Mouse (Mus musculus) monocyte, adult 2 months (primary cell): Measurements from ENCODE around the gene Snx15.

Experiments
- DNase-seq, 2 experiments: peaks; one replicate each; pipeline ENCODE4 v3.0.0; 2022; ENCODE audit warnings: low spot score in 2 of 2, low read depth in 1 of 2

Snx15 gene

DNA sequence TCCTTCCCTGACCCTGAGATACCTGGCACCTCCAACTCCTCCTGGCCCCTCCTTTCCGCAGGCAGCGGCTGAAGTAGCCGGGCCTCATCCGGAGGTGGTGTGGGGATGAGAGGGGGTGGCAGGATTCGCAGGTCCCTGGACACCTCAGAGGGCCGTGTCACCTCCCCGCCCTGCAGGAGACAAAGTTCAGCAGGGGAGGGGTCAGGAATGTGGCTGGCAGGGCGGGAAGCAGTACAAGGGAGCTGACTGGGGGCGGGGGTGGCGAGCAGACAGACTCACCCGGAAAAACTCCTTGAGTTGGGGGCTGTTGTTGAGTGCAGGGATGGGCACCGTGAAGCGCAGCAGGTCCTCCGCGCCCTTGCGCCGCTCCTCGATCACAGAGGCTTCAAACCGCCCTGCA is 6.3 kb downstream of the Snx15 start:
- DNase-seq = no peak

DNA sequence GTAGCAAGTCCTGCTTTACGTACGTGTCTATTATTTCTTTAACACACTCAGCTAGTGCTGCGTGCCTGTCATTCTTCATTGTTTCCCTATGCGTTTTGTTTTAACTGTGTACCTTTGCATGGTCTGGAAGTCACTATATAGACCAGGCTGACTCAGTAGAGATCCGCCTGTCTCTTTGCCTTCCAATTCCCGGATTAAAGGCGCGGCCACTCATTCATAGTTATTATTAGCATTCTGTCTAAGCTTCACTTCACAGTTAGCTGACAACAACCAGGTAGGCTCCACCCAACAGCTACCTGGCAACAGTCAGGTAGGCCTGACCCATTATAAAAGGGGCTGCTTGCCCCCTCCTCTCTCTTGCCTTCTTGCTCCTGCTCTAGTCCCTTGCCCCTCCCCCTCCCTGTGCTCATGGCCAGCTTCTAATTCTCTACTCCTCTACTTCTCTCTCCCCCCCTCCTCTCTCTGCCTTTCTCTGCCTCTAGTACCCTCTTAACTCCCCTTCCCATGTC is 9.4 kb downstream of the Snx15 start:
- DNase-seq = no peak

DNA sequence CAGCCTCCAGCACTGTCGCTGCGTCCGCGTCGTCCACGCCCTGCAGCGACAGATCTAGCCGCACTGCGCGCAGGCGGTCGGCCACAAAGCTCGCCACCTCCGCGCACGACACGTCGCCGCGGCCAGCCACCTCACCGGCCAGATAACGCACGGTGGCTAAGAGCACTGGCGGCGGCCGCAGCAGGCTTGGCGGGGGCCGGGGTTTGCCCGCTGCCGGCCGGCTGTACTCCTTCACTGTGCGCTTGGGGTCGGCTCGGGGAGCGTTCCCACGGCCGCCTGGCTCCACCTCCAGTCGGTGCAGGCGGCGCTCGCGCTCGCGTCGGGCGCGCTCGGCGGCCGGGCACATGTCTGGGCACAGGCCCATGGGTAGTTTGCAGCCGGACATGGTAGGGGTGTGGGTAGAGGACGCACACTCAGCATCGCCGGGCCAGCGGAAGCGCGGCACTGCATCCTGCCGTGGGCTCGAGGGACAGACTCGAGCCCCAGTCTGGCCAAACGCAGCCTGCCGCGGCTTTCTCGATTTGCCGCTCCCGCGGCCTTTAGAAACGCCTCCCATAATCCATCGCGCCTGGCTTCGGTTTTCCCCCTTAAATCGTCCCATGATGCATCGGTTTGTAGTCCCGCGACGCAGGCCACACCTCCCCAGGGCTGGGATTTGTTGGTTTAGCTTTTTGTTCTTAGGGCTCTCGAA is 10.0 kb downstream of the Snx15 start, which contains the start of gene Sac3d1:
Gene Sac3d1 (minus strand): TSS at position 665 of the 691 bp plus-strand sequence.
- DNase-seq = peak; percentile 53 to 70

DNA sequence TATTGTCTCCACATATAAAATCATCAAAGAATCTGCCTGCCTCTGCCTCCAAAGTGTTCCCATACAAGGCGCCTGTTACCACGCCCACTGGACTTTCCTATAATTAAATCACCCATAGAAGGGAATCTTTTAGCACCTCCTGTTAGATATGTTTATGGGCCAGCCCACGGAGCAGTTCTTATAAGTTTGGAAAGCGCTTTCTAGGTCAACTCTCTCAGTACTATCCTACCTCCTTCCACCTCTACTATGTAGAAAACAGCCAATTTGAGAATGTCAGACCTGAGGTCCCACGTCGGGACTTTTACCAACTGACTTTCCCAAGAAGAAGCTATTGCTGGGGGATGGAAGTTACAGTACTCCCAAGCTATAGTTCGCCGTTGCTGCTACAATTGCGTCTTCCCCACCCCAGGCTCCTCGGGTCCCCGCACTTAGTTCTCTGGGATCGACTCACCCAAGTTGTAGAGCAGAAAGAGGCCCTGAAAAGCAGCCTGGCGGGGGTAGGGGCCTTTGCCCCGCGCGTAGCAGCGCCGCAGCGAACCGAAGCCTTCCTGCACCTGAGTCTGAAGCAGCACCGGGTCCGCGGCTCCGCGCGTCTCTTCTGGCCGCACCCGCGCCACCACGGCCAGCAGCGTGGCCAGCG is 10.6 kb downstream of the Snx15 start:
- DNase-seq = no peak

DNA sequence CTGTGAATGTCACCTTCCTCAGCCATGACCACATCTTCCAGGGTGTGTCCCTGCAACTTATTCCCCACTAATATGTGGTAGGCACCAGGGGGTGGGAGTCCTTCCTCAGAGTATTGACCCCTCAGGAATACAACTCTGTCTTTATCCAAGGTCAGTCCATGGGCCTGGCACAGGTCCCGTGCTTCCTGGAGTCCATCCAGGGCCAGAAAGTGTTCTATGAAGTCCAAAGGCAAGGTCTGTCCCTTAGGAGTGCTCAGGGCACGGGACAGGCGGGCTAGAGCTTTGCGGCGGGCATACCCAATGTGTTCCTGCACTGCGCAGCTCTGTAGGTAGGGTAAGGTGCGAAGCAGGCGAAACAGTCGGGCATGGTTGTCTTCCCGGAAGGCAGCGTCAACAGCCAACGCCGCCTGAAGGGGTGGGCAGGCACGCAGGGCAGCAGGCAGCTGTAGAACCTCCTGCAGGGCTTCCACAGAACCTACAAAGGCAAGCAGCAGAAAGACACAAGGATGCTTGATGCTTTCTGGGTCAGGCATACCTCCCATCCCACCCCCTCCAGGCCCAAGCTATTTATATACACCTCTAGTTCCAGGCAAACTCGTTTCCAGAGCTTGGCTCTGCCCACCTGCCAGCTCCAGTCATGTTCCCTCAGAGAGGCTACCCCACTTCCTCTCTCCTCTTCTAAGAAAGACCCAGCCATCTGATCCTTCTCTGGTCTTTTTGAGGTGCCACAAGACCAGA is 11.8 kb downstream of the Snx15 start:
- no peak for DNase-seq

DNA sequence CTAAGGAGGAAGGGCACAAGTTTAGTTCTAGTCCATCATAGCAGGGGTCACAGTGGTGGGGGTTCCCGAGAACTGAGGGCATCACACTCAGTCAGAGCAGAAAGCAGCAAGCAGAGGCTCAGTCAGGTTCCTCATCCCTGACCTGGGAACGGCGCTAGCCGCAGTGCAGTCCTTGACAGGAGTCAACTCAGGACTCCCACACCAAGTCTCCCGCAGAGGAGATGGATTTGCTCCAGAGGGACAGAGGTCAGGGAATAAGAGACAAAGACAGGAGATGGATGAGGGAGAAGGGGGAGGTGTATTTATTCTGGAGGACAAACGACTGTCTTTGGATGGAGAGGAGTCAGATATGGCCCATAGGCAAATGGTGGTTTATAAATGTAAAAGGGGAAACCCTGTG is 15.0 kb downstream of the Snx15 start:
- DNase-seq = no peak

DNA sequence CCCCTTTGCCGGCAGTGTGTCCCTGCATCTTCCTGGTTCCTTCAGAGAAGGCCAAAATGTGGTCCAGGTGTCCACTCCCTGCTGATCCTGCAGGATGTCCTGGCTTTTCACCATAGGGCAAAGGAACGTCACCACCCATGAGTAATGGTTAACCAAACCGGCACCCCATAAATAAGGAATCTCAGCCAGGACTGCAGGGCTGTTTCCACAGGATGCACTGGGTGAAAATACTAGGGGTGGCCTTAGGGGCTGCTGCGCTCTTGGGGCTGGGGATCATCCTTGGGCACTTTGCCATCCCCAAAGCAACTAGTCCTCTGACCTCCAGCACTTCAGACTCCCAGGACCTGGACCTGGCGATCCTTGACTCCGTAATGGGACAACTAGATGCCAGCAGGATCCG is 22.5 kb downstream of the Snx15 start, which contains the start of gene Naaladl1:
Gene Naaladl1 (plus strand): TSS at position 197 of the 400 bp plus-strand sequence.
- no peak for DNase-seq

DNA sequence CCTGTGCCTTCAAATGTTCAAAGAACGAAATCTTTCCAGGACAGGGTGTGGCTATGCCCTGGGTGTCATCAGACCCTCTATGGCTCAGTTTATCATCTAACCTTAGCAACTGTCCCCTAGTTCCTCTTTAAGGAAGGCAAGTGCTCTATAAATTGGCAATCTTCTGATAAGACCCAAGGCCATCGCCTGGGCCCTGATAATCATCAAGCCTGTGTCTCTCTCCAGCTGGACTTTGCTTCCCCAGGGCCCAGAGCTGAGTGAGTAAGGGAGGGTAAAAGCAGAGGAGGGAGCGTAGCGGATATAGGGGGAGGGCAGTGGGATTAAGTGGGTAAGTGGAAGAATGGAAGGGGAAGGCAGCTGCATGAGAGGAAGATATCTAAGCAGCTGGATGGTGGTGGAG is 23.6 kb downstream of the Snx15 start:
- DNase-seq = no peak

DNA sequence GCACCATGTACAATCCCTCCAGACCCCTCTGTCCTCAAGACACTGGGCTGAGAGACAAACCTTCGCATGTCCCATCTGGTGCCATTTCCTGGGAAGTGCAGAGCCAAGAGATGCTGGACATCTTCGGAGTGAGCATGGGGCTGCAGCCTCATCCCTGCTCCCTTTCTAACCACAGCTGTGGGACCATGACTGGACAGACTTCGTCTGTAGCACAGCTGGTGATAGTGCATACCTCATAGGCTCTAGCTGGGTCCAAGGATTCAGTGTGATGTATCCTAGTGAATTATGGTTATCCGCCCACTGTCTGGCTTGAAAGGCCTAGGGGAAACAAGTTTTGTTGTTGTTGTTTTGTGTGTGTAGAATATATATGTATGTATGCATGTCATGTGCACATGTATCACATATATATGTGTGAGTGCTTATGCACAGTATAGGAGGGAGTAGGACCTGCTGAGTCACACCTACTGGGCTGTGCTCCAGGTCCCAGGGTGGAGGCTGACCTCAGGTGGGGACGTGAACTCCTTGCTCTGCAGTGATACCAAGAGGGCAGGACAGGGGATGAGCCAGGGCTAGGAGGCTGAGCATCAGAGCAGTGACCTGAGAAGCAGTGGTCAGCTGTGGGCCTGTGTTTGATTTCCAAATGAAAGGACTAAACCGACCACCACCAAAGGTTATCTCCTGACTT is 25.8 kb downstream of the Snx15 start:
- no peak for DNase-seq

DNA sequence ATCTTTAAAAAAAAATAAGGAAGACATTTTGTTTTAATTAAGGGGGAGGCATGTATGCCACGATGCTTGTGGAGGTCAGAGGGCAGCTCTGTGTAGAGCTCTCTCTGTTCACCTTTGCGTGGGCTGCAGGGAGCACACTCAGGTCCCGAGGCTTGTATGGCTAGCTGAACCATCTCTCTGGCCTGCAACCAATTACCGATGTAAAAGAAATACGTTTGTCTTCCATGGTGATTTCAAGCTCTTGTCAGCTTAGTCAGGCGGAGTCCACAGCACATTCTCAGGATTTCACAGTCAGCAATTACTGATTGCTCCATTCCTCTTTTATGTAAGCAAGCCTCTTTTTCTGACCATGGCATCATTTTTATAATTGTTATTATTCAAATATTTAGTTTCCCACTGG is 26.9 kb downstream of the Snx15 start:
- DNase-seq = no peak

DNA sequence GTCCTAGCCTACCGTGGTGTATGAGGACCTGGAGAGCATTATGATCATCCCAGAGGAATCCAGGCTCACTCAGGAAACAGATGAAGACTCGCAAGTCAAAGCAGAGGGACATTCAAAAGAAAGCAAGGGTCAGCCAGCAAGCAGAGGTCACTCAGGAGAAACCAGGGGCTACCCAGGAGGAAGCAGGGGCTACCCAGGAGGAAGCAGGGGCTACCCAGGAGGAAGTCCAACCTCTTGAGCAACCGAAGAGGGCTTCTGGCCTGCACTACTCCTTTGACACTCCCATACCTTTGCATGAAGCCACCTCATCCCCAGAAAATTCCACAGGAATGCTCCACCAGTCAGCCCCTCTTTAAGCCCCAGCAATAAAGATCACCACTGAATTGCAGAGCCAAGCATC is 30.3 kb downstream of the Snx15 start:
- no peak for DNase-seq

DNA sequence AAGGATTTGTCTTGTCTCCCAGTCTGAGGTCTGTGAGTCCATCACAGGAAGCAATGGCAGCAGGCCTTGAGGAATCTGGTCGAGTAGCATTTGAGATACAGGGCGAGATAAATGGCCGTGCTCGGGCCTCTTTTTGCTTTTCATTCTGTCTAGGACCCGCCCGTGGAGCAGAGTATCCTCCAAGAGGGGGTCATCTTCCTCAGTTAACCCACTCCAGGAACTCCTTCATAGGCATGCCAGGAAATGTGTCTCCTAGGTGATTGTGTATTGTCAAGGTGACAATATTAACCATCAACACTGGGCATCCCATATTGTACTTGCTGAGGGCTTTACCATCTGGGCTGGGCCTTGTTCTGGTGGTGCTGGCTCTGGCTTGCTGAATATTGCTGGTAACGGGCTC is 34.0 kb downstream of the Snx15 start, which contains the start of gene AC131692.1:
Gene AC131692.1 (plus strand): TSS at position 301 of the 400 bp plus-strand sequence.
- DNase-seq = no peak

DNA sequence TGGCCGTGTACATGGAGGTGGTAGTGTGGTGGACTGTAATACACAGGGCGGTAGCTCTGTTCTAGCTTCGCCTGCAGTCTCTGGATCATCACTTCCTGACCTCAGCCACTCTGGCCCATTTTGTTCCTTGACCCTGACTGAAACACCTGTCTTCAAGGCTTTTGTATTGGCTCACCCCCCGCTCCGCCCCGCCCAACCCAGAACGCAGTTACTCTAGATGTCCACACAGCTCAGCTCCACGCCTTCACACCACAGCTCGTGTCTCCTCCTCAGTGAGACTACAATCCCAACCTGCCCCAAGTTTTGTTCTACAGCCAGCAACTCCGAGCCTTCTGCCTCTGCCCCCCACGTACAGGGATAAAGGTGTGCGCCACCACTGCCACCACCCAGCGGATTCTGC is 39.3 kb downstream of the Snx15 start:
- DNase-seq = no peak

DNA sequence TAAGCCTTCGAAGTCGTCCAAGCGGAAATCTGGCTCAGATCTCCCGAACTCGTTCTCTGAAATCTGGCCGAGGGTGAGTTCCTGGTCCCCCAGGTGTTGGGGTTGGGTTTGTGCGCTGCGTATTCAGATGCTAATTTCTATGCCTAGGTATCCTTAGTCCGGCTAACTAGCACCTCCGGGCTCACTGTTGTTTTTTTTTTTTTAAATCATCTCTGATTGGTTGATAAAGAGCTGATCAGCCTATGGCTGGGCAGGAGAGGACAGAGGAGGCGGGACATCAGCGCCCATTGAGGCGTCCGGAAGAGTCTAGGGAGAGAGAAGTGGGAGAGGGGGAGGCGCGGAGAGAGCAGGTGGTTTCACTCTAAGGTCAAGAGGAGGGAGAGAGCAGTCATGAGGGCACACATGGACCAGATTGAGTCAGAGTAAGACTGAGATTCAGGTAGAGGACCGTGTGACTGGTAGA is 42.7 kb downstream of the Snx15 start:
- DNase-seq = peak in 1 of 2 experiments; percentile 46

DNA sequence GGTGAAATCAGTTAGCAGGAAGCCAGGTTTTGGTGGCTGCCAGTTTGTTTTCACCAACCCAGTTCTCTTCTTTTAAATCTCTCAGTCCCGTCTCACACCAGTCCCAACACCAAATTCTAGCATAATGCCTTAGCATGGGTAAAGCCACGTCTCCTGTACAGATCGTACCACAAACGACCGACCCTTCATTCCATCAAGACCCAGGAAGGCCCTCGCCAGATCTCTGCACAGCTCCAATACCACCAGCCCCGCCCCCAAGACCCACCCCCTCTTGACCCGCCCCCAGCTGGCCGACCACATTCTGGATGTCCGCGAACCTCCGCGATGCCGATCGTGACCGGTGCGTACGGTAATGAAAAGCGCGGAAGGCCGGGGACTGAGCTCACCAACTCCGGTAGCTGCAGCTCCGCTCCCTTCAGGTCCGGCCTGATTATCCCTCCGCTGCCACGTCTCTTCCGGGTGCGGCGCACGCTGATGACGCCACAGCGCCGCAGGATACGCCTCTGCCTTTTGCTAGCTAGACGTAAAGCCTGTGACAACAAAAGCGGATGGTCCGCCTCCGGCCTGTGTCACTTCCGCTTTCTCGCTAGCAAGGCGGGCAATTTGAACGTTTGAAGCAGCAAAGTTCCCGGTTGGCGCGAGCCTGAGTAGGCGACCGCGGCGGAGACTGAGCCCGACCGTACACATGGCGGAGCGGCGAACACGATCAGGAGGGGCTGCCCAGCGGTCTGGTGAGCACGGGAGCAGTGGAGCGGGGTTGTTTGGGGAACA is 43.4 kb downstream of the Snx15 start, which contains the start of the genes Zfpl1 and Cdca5:
Gene Zfpl1 (minus strand): TSS at position 479 of the 771 bp plus-strand sequence.
Gene Cdca5 (plus strand): TSS at position 506 of the 771 bp plus-strand sequence.
- DNase-seq = peak; percentile 93 to 95

DNA sequence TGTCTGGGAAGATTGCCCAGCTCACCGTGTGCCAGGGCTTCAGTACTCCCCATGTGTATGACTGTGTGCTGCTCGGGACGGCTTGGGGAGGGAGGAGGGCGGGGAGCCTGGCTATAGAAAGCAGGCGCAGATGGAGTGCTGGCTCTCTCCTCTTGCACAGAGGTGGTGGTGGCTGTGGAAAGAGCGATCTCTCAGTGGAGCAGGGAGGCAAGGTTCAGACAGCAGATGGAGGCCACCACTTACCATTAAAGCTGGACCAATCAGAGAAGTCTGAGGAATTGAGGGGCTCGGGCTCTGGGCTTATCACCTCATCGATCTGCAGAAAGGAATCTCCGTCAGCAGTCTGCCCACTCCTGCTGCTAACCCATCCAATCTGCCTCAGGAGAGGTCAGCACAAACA is 45.9 kb downstream of the Snx15 start, which contains the start of gene Gm28374:
Gene Gm28374 (minus strand): TSS at position 101 of the 400 bp plus-strand sequence.
- no peak for DNase-seq

DNA sequence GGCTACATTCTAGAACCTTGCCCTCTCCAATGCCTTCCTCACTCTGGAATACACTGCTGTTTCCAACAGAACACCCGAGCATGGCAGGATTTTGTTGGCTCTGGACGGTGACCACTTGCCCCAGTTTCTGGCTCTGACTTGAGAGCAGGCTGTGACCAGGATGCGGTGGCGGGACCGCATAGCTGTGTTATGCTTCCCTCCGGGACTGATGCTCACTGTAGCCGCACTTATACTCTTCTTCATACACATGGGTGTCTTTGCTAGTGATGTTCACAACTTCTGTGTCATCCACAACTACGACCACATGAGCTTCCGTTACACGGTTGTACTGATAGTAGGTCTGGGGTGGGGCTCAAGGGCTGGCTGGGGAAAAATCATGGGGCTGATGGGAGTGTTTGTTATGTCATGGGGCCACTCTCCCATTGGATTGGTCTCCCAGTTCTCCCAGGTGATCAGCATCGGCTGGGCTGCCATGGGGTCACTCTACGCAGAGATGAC is 48.1 kb downstream of the Snx15 start, which contains the start of gene Tmem262:
Gene Tmem262 (plus strand): TSS at position 51 of the 498 bp plus-strand sequence.
- no peak for DNase-seq

DNA sequence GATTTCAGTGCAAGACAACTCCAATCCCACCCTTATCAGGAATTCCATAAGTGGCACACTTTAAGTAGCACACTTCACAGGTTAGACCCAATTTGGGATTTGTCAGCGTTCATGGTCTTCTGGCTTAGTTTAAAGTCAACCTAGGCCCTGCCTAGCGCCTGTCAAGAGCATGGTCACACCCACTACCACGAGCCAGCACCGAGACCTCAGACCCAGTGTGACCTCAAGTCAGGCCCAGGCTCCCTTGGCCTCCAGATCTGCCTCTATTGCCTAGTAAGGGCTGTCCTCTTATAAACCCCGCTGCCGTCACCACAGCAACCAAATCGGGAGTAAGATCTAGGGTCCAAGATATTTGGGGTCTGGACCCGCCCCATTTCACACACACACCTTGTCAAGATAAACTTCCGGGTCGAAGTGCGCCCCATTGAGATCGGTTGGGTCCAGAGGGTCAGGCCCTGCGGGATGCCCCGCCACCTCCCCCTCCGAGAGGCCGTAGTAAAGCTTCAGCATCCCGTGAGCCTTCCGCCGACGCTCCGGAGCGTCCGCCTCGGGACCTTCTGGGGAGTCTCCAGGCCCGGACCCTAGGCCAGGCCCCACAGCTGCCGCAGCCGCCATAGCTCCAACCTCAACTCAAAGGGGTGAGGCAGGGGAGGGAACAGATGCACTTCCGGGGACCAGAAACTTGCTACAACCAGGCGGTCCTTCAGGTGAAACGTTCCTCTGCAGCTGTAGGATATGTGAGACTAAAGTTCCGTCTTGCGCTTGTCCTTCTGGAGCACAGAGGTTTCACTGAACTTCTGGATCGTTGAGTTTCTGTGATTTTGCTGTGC is 51.3 kb downstream of the Snx15 start, which contains the start of gene Vps51:
Gene Vps51 (minus strand): TSS at position 668 of the 830 bp plus-strand sequence.
- peak; percentile 57 to 65 for DNase-seq

DNA sequence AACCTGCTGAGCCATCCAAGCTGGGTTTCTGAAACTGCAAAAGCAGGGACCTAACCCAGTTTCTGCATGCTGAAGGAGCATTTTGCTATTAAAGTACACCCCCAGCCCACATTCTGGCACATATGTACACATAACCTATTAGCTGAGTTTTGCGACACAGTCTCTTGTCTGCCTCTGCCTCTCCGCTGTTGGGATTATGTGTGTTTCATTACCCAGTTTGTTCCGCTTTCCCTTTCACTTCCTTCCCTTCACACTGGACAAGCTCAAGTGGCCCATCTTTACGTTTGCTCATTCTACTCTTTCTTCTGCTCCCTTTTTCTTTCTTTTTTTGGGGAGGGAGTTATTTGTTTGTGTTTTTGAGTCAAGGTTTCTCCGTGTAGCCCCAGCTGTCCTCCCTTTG is 54.2 kb downstream of the Snx15 start:
- DNase-seq = no peak
